Mouse (Mus musculus): ENCODE data around the gene S100a13. TPM values are rescaled to one million over a fixed set of nuclear protein-coding genes. Genes with fewer than 3 reads are reported as not detected.

Gene S100a13
- polyA plus RNA-seq (2014; fragmentation: Illumina TruSeq; extraction: RNeasy Lipid Tissue Mini Kit (QIAGEN cat#74804); ENCODE audit: low read depth, low replicate concordance) = 64.2 TPM

DNA sequence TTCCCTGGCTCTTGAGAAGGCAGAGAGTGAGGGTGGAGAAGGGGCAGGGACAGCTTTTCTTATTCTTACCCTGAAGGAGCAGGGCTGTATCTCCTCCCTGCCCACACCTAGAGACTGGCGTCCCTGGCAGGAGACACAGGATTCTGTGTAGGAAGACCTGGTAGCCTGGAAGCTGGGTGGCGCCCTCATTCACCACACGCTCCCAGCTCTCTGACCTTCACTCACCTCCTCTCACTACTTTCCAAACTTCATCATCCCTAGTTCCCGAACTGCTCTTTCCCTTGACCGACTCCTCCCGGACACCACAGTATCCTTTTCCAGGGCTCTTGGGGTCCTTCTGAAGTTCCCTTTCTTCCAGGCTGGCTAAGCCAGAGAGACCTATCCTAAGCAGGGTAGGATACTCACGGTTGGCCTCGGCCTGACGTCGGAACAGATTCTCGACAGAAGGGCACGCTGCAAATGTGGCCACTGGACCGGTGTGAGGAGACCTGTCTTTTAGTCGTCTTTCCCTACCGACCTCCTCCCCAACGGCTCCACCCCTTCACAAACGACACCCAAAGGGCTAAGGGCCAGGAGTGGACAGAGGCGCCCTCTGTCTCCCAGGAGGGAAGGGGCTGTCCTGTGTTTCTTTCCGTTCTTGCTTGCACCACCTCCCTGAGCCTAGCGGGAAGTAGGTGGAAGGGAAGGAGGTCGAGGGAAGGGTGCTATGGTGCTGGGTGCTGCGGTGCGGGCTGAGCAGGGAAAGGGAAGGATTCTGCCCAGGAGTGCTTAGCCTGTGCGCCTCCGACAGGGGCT, at the start of gene S100a13, which contains the start of gene S100a1:
Gene S100a13 (plus strand): TSS at position 640 of the 795 bp plus-strand sequence.
Gene S100a1 (minus strand): TSS at position 597 of the 795 bp plus-strand sequence.

DNA sequence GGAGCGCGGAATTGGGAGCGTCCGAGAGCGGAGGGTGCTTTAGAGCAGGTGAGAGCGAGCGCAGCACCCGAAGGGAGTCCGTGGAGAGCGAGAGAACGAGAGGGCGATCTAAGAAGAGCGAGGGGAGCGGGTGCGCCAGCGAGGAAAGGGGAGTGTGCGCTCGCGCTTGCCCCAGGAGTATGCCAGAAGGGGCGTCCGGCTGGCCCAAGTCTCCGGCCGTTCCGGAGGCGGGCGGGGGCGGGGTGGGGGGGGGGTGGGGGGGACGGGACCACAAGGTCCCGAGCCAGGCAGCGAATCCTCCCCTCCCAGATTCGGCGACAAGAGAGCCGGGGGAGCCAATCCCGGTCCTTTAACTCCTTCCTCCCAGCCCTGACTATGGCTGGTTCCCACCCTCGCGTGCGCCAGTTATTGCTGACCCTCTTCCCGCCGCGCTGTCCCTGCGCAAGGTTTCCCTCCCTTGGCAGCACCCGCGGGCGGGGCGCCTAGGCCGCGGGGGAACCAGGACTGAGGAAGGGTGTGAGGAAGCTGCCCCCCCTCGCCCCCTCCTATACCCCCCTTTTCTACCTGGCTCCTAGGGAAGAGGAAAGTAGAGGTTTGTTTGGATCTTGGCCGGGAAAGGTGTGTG, 48.4 kb upstream of the S100a13 start, which contains the start of gene Npr1:
Gene Npr1 (minus strand): TSS at position 181 of the 625 bp plus-strand sequence.

DNA sequence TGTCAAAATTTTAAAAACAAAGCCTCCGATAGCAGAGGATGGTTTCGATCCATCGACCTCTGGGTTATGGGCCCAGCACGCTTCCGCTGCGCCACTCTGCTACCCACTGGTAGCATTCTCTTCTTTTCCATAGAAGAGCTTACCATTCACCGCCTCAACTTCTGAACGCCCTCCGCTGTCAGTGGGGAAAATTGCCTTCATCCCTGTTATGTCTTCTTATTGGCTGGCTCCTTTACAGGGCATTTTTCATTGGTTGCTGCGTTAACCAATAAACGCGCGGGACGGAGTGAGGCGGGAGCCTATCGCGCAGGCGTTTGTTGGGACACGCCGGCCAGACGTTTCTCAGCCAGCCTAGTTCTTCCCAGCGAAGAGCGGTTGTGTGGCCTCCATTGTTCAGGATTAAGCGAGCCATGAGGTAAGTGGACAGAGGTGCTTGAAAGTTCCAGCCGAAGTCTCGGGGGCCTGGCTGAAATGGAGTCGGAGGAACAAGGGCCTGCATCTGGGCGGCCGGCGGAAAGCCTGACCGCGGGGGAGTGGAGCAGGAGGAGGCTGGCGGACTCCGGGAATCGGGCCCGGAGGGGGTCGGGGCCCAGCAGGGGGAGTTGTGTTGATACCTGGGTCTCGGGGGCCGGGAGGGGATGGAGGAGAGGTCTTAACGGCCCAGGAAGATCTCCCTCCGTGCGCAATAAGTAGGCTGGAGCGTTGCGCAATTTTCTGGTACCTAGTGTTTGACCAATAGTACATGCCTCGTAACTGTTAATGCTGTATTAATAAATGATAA, 38.2 kb upstream of the S100a13 start, which contains the start of gene Ilf2:
Gene Ilf2 (plus strand): TSS at position 296 of the 781 bp plus-strand sequence.

DNA sequence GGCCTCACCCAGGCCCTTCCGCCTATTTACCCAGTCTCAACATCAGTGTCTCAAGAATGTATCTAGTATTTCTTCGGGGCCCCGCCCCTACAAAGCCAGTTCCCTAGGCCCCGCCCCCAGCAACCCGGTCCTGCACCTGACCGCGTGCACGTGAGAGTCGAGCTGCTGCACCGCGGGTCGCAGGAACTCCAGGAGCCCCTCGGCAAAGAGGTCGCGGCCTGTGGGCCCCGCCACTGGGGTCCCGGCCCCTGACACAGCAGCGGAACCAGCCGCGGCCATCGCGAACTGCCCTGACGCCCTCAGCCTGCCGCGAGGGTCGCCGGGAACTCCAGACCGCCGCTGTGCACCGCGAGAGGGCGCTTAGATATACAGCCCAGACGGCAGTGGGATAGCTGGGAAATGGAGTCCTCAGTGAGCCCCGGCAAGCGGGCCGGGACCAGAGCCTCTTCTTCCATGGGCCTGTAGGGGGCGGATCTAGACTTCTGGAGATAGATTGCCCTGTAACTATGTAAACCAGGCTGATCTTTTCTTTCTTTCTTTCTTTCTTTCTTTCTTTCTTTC, 23.5 kb upstream of the S100a13 start, which contains the start of gene Snapin:
Gene Snapin (minus strand): TSS at position 338 of the 561 bp plus-strand sequence.

DNA sequence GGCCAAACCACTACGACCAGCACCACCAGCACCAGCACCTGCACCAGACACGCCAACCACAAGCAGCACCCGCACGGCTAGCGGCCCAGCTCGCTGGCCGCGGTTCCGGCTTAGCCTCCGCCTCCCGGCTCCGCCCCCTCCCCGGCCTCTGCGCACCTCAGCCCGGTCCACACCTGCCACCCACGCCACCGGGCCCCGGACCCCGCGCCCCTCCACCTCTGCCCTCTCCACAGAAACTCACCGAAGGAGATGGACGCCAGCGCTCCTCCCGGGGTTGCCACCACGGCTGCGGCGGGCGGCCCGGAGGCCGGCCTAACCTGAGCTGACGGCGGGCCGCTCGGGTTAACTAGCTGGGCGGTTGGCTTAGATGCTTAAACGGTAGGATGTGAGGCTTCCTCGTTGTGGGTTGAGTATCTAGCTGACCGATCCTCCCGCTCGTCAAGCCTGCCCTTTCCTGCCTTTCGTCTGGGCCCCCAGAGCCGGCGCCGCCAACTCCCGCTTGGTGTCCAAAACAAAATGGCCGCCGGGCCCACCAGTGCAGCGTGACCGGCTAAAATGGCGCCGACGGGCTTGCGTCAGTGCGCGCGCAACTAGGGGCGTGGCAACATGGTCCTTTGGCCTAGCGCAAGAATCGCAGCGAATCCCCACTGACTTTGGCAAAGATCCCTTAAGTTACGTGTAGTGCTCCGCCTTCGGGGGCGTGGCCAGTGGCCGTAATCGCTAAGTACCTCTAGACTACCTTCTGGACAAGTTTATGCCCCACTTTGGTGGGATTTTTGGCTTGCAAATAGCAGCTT, 5.1 kb upstream of the S100a13 start, which contains the start of gene Chtop:
Gene Chtop (minus strand): TSS at position 549 of the 797 bp plus-strand sequence.

DNA sequence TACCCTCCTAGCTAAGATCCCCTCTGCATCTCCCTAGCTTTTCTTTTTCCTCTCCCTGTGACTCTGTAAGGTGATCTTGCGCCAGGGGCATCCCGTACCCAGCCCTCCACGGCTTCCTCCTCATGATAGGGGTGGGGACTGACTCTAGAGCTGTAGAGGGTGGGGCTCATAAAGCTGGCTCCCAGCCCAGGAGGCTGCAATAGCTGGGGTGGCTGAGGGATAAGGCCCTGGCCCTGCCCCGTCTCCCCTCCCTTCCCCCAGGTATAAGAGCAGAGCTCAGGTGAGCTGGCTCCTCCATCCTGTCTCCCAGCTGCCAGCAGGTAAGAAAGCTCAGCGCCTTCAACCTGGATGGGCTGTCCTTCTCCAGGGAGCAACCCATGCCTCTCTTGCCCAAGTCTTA, 12.3 kb downstream of the S100a13 start, which contains the start of gene S100a14:
Gene S100a14 (plus strand): TSS at position 277 of the 400 bp plus-strand sequence.

DNA sequence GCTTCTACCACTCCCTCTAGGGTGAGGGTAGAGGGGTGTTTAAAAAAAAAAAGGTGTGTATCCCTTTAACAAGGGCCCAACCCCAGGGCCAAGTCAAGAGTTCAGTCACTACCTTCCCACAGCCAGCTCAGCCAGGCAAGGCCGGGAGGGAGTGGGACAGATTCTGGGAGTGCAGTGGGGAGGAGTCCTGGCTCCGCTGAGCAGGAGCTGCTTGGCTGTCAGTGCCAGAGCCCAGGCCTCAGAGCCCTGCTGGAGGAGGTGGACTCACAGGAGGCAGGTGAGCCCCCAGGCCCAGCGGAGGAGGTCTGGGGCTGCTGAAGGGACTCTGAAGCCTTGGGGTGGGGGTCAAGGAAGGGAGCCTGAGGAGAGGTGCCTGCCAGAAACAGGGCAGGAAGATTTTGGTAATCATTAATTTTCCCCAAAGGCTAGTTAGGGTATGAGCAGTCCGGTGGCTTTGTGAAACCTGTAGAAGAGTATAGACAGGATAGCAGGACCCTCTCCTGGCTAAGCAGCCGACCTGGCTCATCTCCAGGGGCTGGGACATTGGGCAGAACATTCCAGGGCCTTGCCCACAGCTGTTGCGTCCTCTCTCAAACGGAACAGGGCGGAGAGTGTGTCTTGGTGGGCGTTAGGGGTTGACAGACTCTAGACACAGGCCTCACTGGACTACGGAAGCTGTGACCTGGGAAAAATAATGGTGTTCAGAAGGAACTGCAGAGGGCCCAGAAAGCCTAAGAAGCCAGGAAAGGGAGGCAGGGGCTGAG, 23.1 kb downstream of the S100a13 start, which contains the start of gene S100a16:
Gene S100a16 (plus strand): TSS at position 114 of the 764 bp plus-strand sequence.

DNA sequence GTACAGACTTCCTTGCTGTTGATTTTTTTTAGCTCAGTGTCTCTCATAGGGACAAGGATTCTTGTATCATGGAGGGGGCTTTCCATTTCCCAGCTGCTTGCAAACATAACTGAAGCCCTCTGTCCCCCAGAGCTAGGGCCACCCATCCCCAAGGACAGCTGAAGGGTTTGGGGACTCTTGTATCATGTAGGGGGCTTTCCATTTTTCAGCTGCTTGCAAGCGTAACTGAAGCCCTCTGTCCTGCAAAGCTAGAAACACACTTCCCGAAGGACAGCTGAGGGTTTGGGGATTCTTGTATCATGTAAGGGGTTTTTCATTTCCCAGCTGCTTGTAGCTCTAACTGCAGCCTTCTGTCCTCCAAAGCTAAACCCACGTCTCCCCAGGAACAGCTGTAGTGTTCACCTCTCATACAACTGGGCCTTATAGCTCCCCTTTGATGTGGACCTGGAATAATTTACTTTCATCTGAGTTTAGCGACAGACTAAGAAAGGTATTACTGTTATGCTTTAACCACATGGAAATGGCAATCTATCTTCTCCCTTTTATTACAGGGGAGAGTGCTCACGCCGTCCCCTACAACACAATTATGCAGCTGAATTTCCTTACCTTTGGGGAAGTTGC, 45.9 kb downstream of the S100a13 start, which contains the start of gene S100a3:
Gene S100a3 (plus strand): TSS at position 571 of the 621 bp plus-strand sequence.

Other genes with a start within 250 kb of the S100a13 start
- 33.2 TPM for gene Dennd4b, start 249.2 kb upstream of the S100a13 start, polyA plus RNA-seq (2014; fragmentation: Illumina TruSeq; extraction: RNeasy Lipid Tissue Mini Kit (QIAGEN cat#74804); ENCODE audit: low read depth, low replicate concordance)
- 14.3 TPM for gene Gatad2b, start 221.3 kb upstream of the S100a13 start, polyA plus RNA-seq (2014; fragmentation: Illumina TruSeq; extraction: RNeasy Lipid Tissue Mini Kit (QIAGEN cat#74804); ENCODE audit: low read depth, low replicate concordance)
- 1.0 TPM for gene Slc27a3, start 124.5 kb upstream of the S100a13 start, polyA plus RNA-seq (2014; fragmentation: Illumina TruSeq; extraction: RNeasy Lipid Tissue Mini Kit (QIAGEN cat#74804); ENCODE audit: low read depth, low replicate concordance)
- 23.4 TPM for gene Ints3, start 80.8 kb upstream of the S100a13 start, polyA plus RNA-seq (2014; fragmentation: Illumina TruSeq; extraction: RNeasy Lipid Tissue Mini Kit (QIAGEN cat#74804); ENCODE audit: low read depth, low replicate concordance)
- 20.8 TPM for gene Npr1, start 48.6 kb upstream of the S100a13 start, polyA plus RNA-seq (2014; fragmentation: Illumina TruSeq; extraction: RNeasy Lipid Tissue Mini Kit (QIAGEN cat#74804); ENCODE audit: low read depth, low replicate concordance)
- gene Ilf2, start 38.3 kb upstream of the S100a13 start, polyA plus RNA-seq (2014; fragmentation: Illumina TruSeq; extraction: RNeasy Lipid Tissue Mini Kit (QIAGEN cat#74804); ENCODE audit: low read depth, low replicate concordance) = 34.3 TPM
- 79.2 TPM for gene Snapin, start 23.4 kb upstream of the S100a13 start, polyA plus RNA-seq (2014; fragmentation: Illumina TruSeq; extraction: RNeasy Lipid Tissue Mini Kit (QIAGEN cat#74804); ENCODE audit: low read depth, low replicate concordance)
- 80.9 TPM for gene Chtop, start 4.9 kb upstream of the S100a13 start, polyA plus RNA-seq (2014; fragmentation: Illumina TruSeq; extraction: RNeasy Lipid Tissue Mini Kit (QIAGEN cat#74804); ENCODE audit: low read depth, low replicate concordance)
- 1,552 TPM for gene S100a1, start within 50 bp of the S100a13 start, polyA plus RNA-seq (2014; fragmentation: Illumina TruSeq; extraction: RNeasy Lipid Tissue Mini Kit (QIAGEN cat#74804); ENCODE audit: low read depth, low replicate concordance)
- not detected for gene S100a14, start 12.4 kb downstream of the S100a13 start, polyA plus RNA-seq (2014; fragmentation: Illumina TruSeq; extraction: RNeasy Lipid Tissue Mini Kit (QIAGEN cat#74804); ENCODE audit: low read depth, low replicate concordance)
- 78.9 TPM for gene S100a16, start 22.8 kb downstream of the S100a13 start, polyA plus RNA-seq (2014; fragmentation: Illumina TruSeq; extraction: RNeasy Lipid Tissue Mini Kit (QIAGEN cat#74804); ENCODE audit: low read depth, low replicate concordance)
- gene S100a3, start 46.1 kb downstream of the S100a13 start, polyA plus RNA-seq (2014; fragmentation: Illumina TruSeq; extraction: RNeasy Lipid Tissue Mini Kit (QIAGEN cat#74804); ENCODE audit: low read depth, low replicate concordance) = not detected
- gene S100a2, start 75.8 kb downstream of the S100a13 start, polyA plus RNA-seq (2014; fragmentation: Illumina TruSeq; extraction: RNeasy Lipid Tissue Mini Kit (QIAGEN cat#74804); ENCODE audit: low read depth, low replicate concordance) = not detected
- gene Gm42674, start 87.5 kb downstream of the S100a13 start, polyA plus RNA-seq (2014; fragmentation: Illumina TruSeq; extraction: RNeasy Lipid Tissue Mini Kit (QIAGEN cat#74804); ENCODE audit: low read depth, low replicate concordance) = not detected
- gene S100a4, start 89.3 kb downstream of the S100a13 start, polyA plus RNA-seq (2014; fragmentation: Illumina TruSeq; extraction: RNeasy Lipid Tissue Mini Kit (QIAGEN cat#74804); ENCODE audit: low read depth, low replicate concordance) = 31.3 TPM
- gene S100a5, start 94.1 kb downstream of the S100a13 start, polyA plus RNA-seq (2014; fragmentation: Illumina TruSeq; extraction: RNeasy Lipid Tissue Mini Kit (QIAGEN cat#74804); ENCODE audit: low read depth, low replicate concordance) = not detected
- gene S100a6, start 98.4 kb downstream of the S100a13 start, polyA plus RNA-seq (2014; fragmentation: Illumina TruSeq; extraction: RNeasy Lipid Tissue Mini Kit (QIAGEN cat#74804); ENCODE audit: low read depth, low replicate concordance) = 111 TPM
- 0.97 TPM for gene S100a7a, start 139.6 kb downstream of the S100a13 start, polyA plus RNA-seq (2014; fragmentation: Illumina TruSeq; extraction: RNeasy Lipid Tissue Mini Kit (QIAGEN cat#74804); ENCODE audit: low read depth, low replicate concordance)
- gene S100a8, start 154.5 kb downstream of the S100a13 start, polyA plus RNA-seq (2014; fragmentation: Illumina TruSeq; extraction: RNeasy Lipid Tissue Mini Kit (QIAGEN cat#74804); ENCODE audit: low read depth, low replicate concordance) = not detected
- gene S100a9, start 181.3 kb downstream of the S100a13 start, polyA plus RNA-seq (2014; fragmentation: Illumina TruSeq; extraction: RNeasy Lipid Tissue Mini Kit (QIAGEN cat#74804); ENCODE audit: low read depth, low replicate concordance) = 2.0 TPM
- not detected for gene Pglyrp4, start 212.5 kb downstream of the S100a13 start, polyA plus RNA-seq (2014; fragmentation: Illumina TruSeq; extraction: RNeasy Lipid Tissue Mini Kit (QIAGEN cat#74804); ENCODE audit: low read depth, low replicate concordance)